Mouse (Mus musculus) kidney, embryonic 15.5 days (tissue): ENCODE results near the gene Rln3. TPM values are rescaled to one million over a fixed set of nuclear protein-coding genes. Genes with fewer than 3 reads are reported as not detected.

Source experiments
- ATAC-seq: fragments of 200-750 bp; cut with Nextera tagmentation; replicated peaks from 2 replicates; pipeline ENCODE4 v1.8.0; 2017; ENCODE audit warnings: moderate TSS enrichment; ENCODE audit not compliant: low FRiP score
- H3K27ac ChIP-seq: fragments of 300-500 bp; sonication (generic); 2 replicates; pipeline ENCODE4 v1.5.1; 2015; ENCODE audit warnings: mild to moderate bottlenecking, inconsistent platforms
- H3K27me3 ChIP-seq: fragments of 300-500 bp; sonication (generic); 2 replicates; pipeline ENCODE4 v1.6.1; 2015; ENCODE audit warnings: inconsistent platforms
- H3K36me3 ChIP-seq: fragments of 300-500 bp; sonication (generic); 2 replicates; pipeline ENCODE4 v1.6.1; 2015; ENCODE audit warnings: inconsistent platforms
- H3K4me1 ChIP-seq: fragments of 300-500 bp; sonication (generic); 2 replicates; pipeline ENCODE4 v1.6.1; 2015; ENCODE audit warnings: inconsistent platforms
- H3K4me2 ChIP-seq: fragments of 300-500 bp; sonication (generic); 2 replicates; pipeline ENCODE4 v1.6.1; 2015; ENCODE audit warnings: moderate library complexity, mild to moderate bottlenecking, inconsistent platforms
- H3K4me3 ChIP-seq: fragments of 300-500 bp; sonication (generic); replicated peaks from 2 replicates; pipeline ENCODE4 v1.5.1; 2015; ENCODE audit warnings: mild to moderate bottlenecking, inconsistent platforms
- H3K9ac ChIP-seq: fragments of 300-500 bp; sonication (generic); 2 replicates; pipeline ENCODE4 v1.6.1; 2015; ENCODE audit warnings: mild to moderate bottlenecking, inconsistent platforms
- H3K9me3 ChIP-seq: fragments of 300-500 bp; sonication (generic); replicated peaks from 2 replicates; pipeline ENCODE4 v1.6.1; 2016; ENCODE audit warnings: inconsistent platforms
- WGBS: fragments of 180-500 bp; shearing (Covaris S2); methylation state at CpG from one replicate; pipeline ENCODE4 v1.1.7; 2015; ENCODE audit warnings: mixed read lengths; 5-methylcytosine and 5-hydroxymethylcytosine counted together
- polyA plus RNA-seq: library from polyadenylated mRNA; unstranded; fragments of >200 nt; fragmentation: Nextera tagmentation; extraction: Ambion mirVana; gene quantifications from 2 replicates; pipeline ENCODE4 v1.2.1, GENCODE M21; 2015

Rln3 gene
- polyA plus RNA-seq, 1 experiment from 2014 or later = not detected

GRCm38 (mm10) chr8:84071921-84072320 is 27.1 kb upstream of the Rln3 start:
- WGBS = 50% methylated on average over 3 of the region's 3 CpGs
- Histone ChIP-seq H3K36me3 (peaks cover 17% of the 10 kb centered on the region; the same call in 1 of the 2 replicates), H3K27ac (peak overlapping the region; percentile 32; the same call in 1 of the 2 replicates), H3K4me1 (peaks cover 75% of the 10 kb centered on the region), H3K9me3 (no peaks in the 10 kb centered on the region), H3K27me3 (no peaks in the 10 kb centered on the region), H3K9ac (no peak overlapping the region), H3K4me3 (no peak overlapping the region), H3K4me2 (no peak overlapping the region)
- ATAC-seq = no peak

GRCm38 (mm10) chr8:84070667-84071066 is 25.9 kb upstream of the Rln3 start:
- no peak overlapping the region for H3K27ac ChIP-seq
- no peak for ATAC-seq
- no peak overlapping the region for H3K4me2 ChIP-seq
- H3K4me3 ChIP-seq = no peak overlapping the region
- no peaks in the 10 kb centered on the region for H3K27me3 ChIP-seq
- WGBS = 98% methylated on average over 2 of the region's 2 CpGs
- H3K36me3 ChIP-seq = peaks cover 17% of the 10 kb centered on the region; the same call in 1 of the 2 replicates
- peaks cover 70% of the 10 kb centered on the region for H3K4me1 ChIP-seq
- H3K9me3 ChIP-seq = no peaks in the 10 kb centered on the region
- H3K9ac ChIP-seq = no peak overlapping the region

GRCm38 (mm10) chr8:84070241-84070640 is 25.4 kb upstream of the Rln3 start:
- no peaks in the 10 kb centered on the region for H3K9me3 ChIP-seq
- no peak overlapping the region for H3K9ac ChIP-seq
- H3K4me3 ChIP-seq = no peak overlapping the region
- 83% methylated on average over 5 of the region's 5 CpGs for WGBS
- peaks cover 69% of the 10 kb centered on the region for H3K4me1 ChIP-seq
- no peak for ATAC-seq
- no peak overlapping the region for H3K27ac ChIP-seq
- no peaks in the 10 kb centered on the region for H3K27me3 ChIP-seq
- H3K4me2 ChIP-seq = no peak overlapping the region
- peaks cover 14% of the 10 kb centered on the region; the same call in 1 of the 2 replicates for H3K36me3 ChIP-seq

GRCm38 (mm10) chr8:84069750-84070149 is 24.9 kb upstream of the Rln3 start:
- H3K9ac ChIP-seq = no peak overlapping the region
- H3K36me3 ChIP-seq = peaks cover 9% of the 10 kb centered on the region; the same call in 1 of the 2 replicates
- H3K27me3 ChIP-seq = no peaks in the 10 kb centered on the region
- no peak overlapping the region for H3K4me2 ChIP-seq
- WGBS = 70% methylated on average over 2 of the region's 2 CpGs
- H3K9me3 ChIP-seq = no peaks in the 10 kb centered on the region
- ATAC-seq = no peak
- peaks cover 67% of the 10 kb centered on the region for H3K4me1 ChIP-seq
- H3K4me3 ChIP-seq = no peak overlapping the region
- H3K27ac ChIP-seq = 0 out of 2 replicates have a peak overlapping the region, but pooled peaks have one; percentile 19

GRCm38 (mm10) chr8:84069169-84069568 is 24.4 kb upstream of the Rln3 start:
- Histone ChIP-seq H3K27ac (peak overlapping the region; percentile 19; the same call in 1 of the 2 replicates), H3K9ac (no peak overlapping the region), H3K4me3 (no peak overlapping the region), H3K36me3 (peaks cover 3% of the 10 kb centered on the region; the same call in 1 of the 2 replicates), H3K4me2 (0 out of 2 replicates have a peak overlapping the region, but pooled peaks have one; percentile 58), H3K4me1 (peaks cover 67% of the 10 kb centered on the region), H3K27me3 (no peaks in the 10 kb centered on the region), H3K9me3 (no peaks in the 10 kb centered on the region)
- ATAC-seq = no peak
- WGBS = 13% methylated on average over 1 of the region's 1 CpGs

GRCm38 (mm10) chr8:84068316-84069035 is 23.7 kb upstream of the Rln3 start:
- no peak overlapping the region; the same call in 1 of the 2 replicates for H3K4me3 ChIP-seq
- H3K27ac ChIP-seq = peak overlapping the region; percentile 19; the same call in 1 of the 2 replicates
- H3K9ac ChIP-seq = no peak overlapping the region
- peaks cover 64% of the 10 kb centered on the region for H3K4me1 ChIP-seq
- ATAC-seq = no peak
- H3K4me2 ChIP-seq = peak overlapping the region; percentile 58; the same call in 1 of the 2 replicates
- no peaks in the 10 kb centered on the region for H3K9me3 ChIP-seq
- WGBS = 42% methylated on average over 12 of the region's 12 CpGs
- H3K36me3 ChIP-seq = no peaks in the 10 kb centered on the region
- no peaks in the 10 kb centered on the region for H3K27me3 ChIP-seq

GRCm38 (mm10) chr8:84067911-84068310 is 23.1 kb upstream of the Rln3 start:
- whole genome bisulfite sequencing = 80% methylated on average over 7 of the region's 7 CpGs
- Histone ChIP-seq H3K4me2 (peak overlapping the region; percentile 58), H3K36me3 (no peaks in the 10 kb centered on the region), H3K4me3 (peak overlapping the region; percentile 99), H3K4me1 (peaks cover 58% of the 10 kb centered on the region), H3K9ac (peak overlapping the region; percentile 32), H3K27me3 (no peaks in the 10 kb centered on the region), H3K9me3 (no peaks in the 10 kb centered on the region), H3K27ac (no peak overlapping the region)
- no peak for ATAC-seq

GRCm38 (mm10) chr8:84067047-84067573 is 22.3 kb upstream of the Rln3 start:
- peak; percentile 67 for ATAC-seq
- no peaks in the 10 kb centered on the region for H3K9me3 ChIP-seq
- no peaks in the 10 kb centered on the region for H3K27me3 ChIP-seq

DNA sequence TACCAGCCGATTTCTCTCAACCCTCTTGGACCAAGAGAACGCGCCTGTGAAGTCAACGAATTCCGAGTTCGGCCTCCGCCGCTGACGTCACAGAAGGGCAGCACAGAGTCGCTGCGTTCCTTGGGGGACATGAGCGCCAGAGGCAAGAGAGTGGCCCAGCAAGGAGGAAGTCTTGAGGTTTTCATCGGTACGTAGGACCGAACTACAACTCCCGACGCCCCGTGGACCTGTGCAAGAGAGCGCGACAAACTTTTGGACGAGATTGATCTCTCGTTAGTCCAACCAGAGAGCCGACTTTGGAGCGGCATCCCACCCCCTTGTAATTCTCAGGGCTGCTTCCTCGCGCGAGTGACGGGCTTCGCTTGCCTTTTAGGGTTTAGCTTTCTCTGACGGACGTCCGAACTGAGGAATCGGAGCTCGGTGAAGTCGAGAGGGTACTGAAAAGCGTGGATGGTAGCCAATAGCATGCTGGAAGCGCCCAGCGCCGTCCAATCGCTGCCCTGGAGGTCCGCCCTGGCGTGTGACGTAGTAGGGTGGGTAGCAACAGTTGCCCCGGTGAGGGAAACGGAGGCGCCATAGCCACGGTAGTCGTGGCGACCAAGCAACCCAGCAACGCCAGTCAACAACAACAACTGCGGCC is 21.6 kb upstream of the Rln3 start, which contains the start of gene Rfx1:
TSS of gene Rfx1 (plus strand) at position 544 of the 640 bp plus-strand sequence.
- Histone ChIP-seq H3K4me3 (peak within 1 kb of the TSS; percentile 99), H3K9me3 (no peaks in the 10 kb centered on the region), H3K4me1 (peaks cover 44% of the 10 kb centered on the region), H3K27ac (peak within 1 kb of the TSS; percentile 99), H3K27me3 (no peaks in the 10 kb centered on the region), H3K4me2 (peak within 1 kb of the TSS; percentile 86), H3K9ac (peak within 1 kb of the TSS; percentile 78), H3K36me3 (no peaks in the 10 kb centered on the region)
- under 1% methylated on average over 51 of the region's 51 CpGs for WGBS
- peak; percentile 98 for ATAC-seq

More at GRCm38 (mm10) chr8:84067047-84067573, 22.3 kb upstream of the Rln3 start:
- Histone ChIP-seq H3K9ac (peak overlapping the region; percentile 78), H3K4me1 (peaks cover 51% of the 10 kb centered on the region), H3K36me3 (no peaks in the 10 kb centered on the region), H3K4me2 (peak overlapping the region; percentile 58), H3K4me3 (peak overlapping the region; percentile 99), H3K27ac (peak overlapping the region; percentile 99)
- 0% methylated on average over 43 of the region's 58 CpGs for WGBS

DNA sequence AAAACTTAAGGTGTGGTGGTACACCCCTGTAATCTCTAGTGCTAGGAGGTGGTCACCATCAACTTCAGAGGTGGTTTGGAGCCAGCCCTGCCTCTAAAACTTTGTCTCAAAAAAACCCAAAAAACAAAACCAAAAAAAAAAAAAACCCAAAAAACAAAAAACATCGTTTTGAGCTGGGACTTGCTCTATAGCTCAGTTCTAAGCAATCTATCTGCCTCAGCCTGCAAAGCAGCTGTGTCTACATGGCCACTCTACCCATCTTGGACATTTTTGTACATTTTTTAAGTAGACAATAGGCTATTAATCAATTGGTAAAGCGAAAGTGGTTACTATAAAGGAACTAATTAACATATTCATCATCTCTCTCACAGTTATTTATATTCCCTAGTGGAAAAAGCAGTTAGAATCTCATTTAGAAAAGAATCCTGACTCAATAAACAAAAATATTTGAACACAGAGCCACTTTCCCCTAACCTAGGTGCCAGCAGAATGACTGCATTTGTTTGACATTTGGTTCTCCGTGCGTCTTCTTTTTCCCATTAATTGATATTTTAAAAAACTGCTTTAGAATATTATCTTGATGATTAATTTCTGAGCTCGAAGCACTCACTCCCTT is 20.8 kb upstream of the Rln3 start:
- WGBS = 29% methylated on average over 5 of the region's 5 CpGs
- no peak for ATAC-seq

GRCm38 (mm10) chr8:84065037-84065436 is 20.2 kb upstream of the Rln3 start, which contains the start of gene Gm10643:
Gene Gm10643 (minus strand): TSS chr8:84065137.
- peaks cover 33% of the 10 kb centered on the region for H3K4me1 ChIP-seq
- H3K27me3 ChIP-seq = no peaks in the 10 kb centered on the region
- peak within 1 kb of the TSS; percentile 84 for H3K27ac ChIP-seq
- no peaks in the 10 kb centered on the region for H3K9me3 ChIP-seq
- no peaks in the 10 kb centered on the region for H3K36me3 ChIP-seq
- peak within 1 kb of the TSS; percentile 99 for H3K4me3 ChIP-seq
- ATAC-seq = no peak
- H3K4me2 ChIP-seq = peak within 1 kb of the TSS; percentile 86
- 96% methylated on average over 1 of the region's 1 CpGs for WGBS
- peak within 1 kb of the TSS; percentile 61 for H3K9ac ChIP-seq

More for the DNA sequence above, 20.8 kb upstream of the Rln3 start:
- H3K9me3 ChIP-seq = no peaks in the 10 kb centered on the region
- H3K9ac ChIP-seq = peak overlapping the region; percentile 61
- no peaks in the 10 kb centered on the region for H3K27me3 ChIP-seq
- peaks cover 37% of the 10 kb centered on the region for H3K4me1 ChIP-seq
- peak overlapping the region; percentile 99 for H3K4me3 ChIP-seq
- peak overlapping the region; percentile 84 for H3K27ac ChIP-seq
- H3K4me2 ChIP-seq = peak overlapping the region; percentile 86
- no peaks in the 10 kb centered on the region for H3K36me3 ChIP-seq
